Mouse (Mus musculus) megakaryocyte-erythroid progenitor cell, adult 5 weeks (primary cell): ENCODE data around the gene Ston2. TPM values are rescaled to one million over a fixed set of nuclear protein-coding genes. Genes with fewer than 3 reads are reported as not detected.

Source experiments
- polyA plus RNA-seq: library from polyadenylated mRNA; stranded (reverse); fragments of >175 nt; gene quantifications from 2 replicates; pipeline ENCODE4 v1.2.3, GENCODE M21; 2012

Gene Ston2
- 12.9 and 14.4 TPM in 2 replicates for polyA plus RNA-seq

GRCm38 (mm10) chr12:91787959-91788437 is at the start of gene Ston2:
TSS of gene Ston2 (minus strand) at chr12:91788387.

GRCm38 (mm10) chr12:91589847-91590690 is 198.1 kb downstream of the Ston2 start, which contains the start of gene Gtf2a1:
TSS of gene Gtf2a1 (minus strand) at chr12:91590487.

Other genes starting within 250 kb of the Ston2 start
- gene Gtf2a1, start 197.9 kb downstream of the Ston2 start, polyA plus RNA-seq, result 4.1 and 5.9 TPM in 2 replicates
- gene Sel1l, start 60.8 kb upstream of the Ston2 start, polyA plus RNA-seq, result 70.2 and 75.7 TPM in 2 replicates